Mouse (Mus musculus) midbrain, embryonic 16.5 days (tissue): Measurements from ENCODE around the gene Ilf3. TPM values are rescaled to one million over a fixed set of nuclear protein-coding genes. Genes with fewer than 3 reads are reported as not detected.

Source experiments
- ATAC-seq: fragments of 200-750 bp; cut with Nextera tagmentation; 2 replicates; pipeline ENCODE4 v1.8.0; 2017; ENCODE audit warnings: moderate TSS enrichment
- H3K27ac ChIP-seq: fragments of 300-500 bp; sonication (generic); 2 replicates; pipeline ENCODE4 v1.5.1; 2014; ENCODE audit warnings: mild to moderate bottlenecking, low read length, mixed read lengths
- H3K27me3 ChIP-seq: fragments of 300-500 bp; sonication (generic); 2 replicates; pipeline ENCODE4 v1.6.1; 2014; ENCODE audit warnings: low read depth, low read length, mixed read lengths; ENCODE audit not compliant: control insufficient read depth, insufficient read depth
- H3K36me3 ChIP-seq: fragments of 300-500 bp; sonication (generic); 2 replicates; pipeline ENCODE4 v1.6.1; 2014; ENCODE audit warnings: mild to moderate bottlenecking, low read length, moderate library complexity, mixed read lengths; ENCODE audit not compliant: control insufficient read depth, insufficient read depth
- H3K4me1 ChIP-seq: fragments of 300-500 bp; sonication (generic); 2 replicates; pipeline ENCODE4 v1.6.1; 2014; ENCODE audit warnings: mild to moderate bottlenecking, low read length, mixed read lengths; ENCODE audit not compliant: control insufficient read depth, insufficient read depth
- H3K4me2 ChIP-seq: fragments of 300-500 bp; sonication (generic); 2 replicates; pipeline ENCODE4 v1.6.1; 2014; ENCODE audit warnings: mild to moderate bottlenecking, low read length, mixed read lengths
- H3K4me3 ChIP-seq: fragments of 300-500 bp; sonication (generic); 2 replicates; pipeline ENCODE4 v1.5.1; 2014; ENCODE audit warnings: low read depth, mild to moderate bottlenecking, low read length, moderate library complexity, mixed read lengths
- H3K9ac ChIP-seq: fragments of 300-500 bp; sonication (generic); 2 replicates; pipeline ENCODE4 v1.6.1; 2014; ENCODE audit warnings: low read depth, low read length, mixed read lengths
- H3K9me3 ChIP-seq: fragments of 300-500 bp; sonication (generic); replicated peaks from 2 replicates; pipeline ENCODE4 v1.6.1; 2014; ENCODE audit warnings: mild to moderate bottlenecking, low read length, mixed read lengths; ENCODE audit not compliant: control insufficient read depth, poor library complexity, severe bottlenecking
- WGBS: fragments of 180-500 bp; shearing (Covaris S2); extraction: QIAGEN DNeasy Blood & Tissue Kit; methylation state at CpG from one replicate; pipeline ENCODE4 v1.1.7; 2014; 5-methylcytosine and 5-hydroxymethylcytosine counted together
- polyA plus RNA-seq: library from polyadenylated mRNA; unstranded; fragments of >200 nt; fragmentation: Nextera tagmentation; extraction: Ambion mirVana; gene quantifications from 2 replicates; pipeline ENCODE4 v1.2.1, GENCODE M21; 2015

Ilf3 gene
- polyA plus RNA-seq, 1 experiment from 2014 or later, result 228 TPM

- Histone ChIP-seq H3K4me1 (no peaks in the 10 kb centered on the region), H3K36me3 (peaks cover 22% of the 10 kb centered on the region), H3K27ac (no peak overlapping the region), H3K9ac (no peak overlapping the region), H3K27me3 (no peaks in the 10 kb centered on the region), H3K4me3 (no peak overlapping the region), H3K9me3 (no peaks in the 10 kb centered on the region), H3K4me2 (no peak overlapping the region)
- WGBS, result 38% methylated on average over 20 of the region's 20 CpGs
- ATAC-seq, result no peak
Measured at GRCm38 (mm10) chr9:21352463-21353372, 15.0 kb upstream of the Ilf3 start.

GRCm38 (mm10) chr9:21353373-21353686, 14.3 kb upstream of the Ilf3 start:
- ATAC-seq, result no peak
- H3K9me3 ChIP-seq, result no peaks in the 10 kb centered on the region
- no peak overlapping the region for H3K9ac ChIP-seq
- H3K36me3 ChIP-seq, result peaks cover 21% of the 10 kb centered on the region
- WGBS, result 46% methylated on average over 2 of the region's 2 CpGs
- H3K4me1 ChIP-seq, result no peaks in the 10 kb centered on the region
- no peak overlapping the region for H3K4me2 ChIP-seq
- no peaks in the 10 kb centered on the region for H3K27me3 ChIP-seq
- H3K27ac ChIP-seq, result no peak overlapping the region
- H3K4me3 ChIP-seq, result no peak overlapping the region

GRCm38 (mm10) chr9:21354796-21355195, 12.9 kb upstream of the Ilf3 start:
- Histone ChIP-seq H3K4me3 (no peak overlapping the region), H3K4me2 (no peak overlapping the region), H3K9ac (no peak overlapping the region), H3K36me3 (peaks cover 21% of the 10 kb centered on the region), H3K9me3 (no peaks in the 10 kb centered on the region), H3K27ac (no peak overlapping the region), H3K4me1 (no peaks in the 10 kb centered on the region), H3K27me3 (no peaks in the 10 kb centered on the region)
- ATAC-seq, result no peak
- 93% methylated on average over 6 of the region's 6 CpGs for WGBS

GRCm38 (mm10) chr9:21356981-21357718, 10.5 kb upstream of the Ilf3 start:
- 0% methylated on average over 1 of the region's 1 CpGs for WGBS
- Histone ChIP-seq H3K36me3 (peaks cover 14% of the 10 kb centered on the region), H3K4me1 (no peaks in the 10 kb centered on the region), H3K9ac (no peak overlapping the region), H3K4me3 (no peak overlapping the region), H3K9me3 (no peaks in the 10 kb centered on the region), H3K4me2 (no peak overlapping the region), H3K27me3 (peaks cover 2% of the 10 kb centered on the region; the same call in 1 of the 2 replicates), H3K27ac (no peak overlapping the region)
- ATAC-seq, result peak; percentile 57; the same call in 1 of the 2 replicates

GRCm38 (mm10) chr9:21366541-21367220, 990 bp upstream of the Ilf3 start:
- H3K27ac ChIP-seq, result peak overlapping the region; percentile 73
- WGBS, result 35% methylated on average over 14 of the region's 14 CpGs

GRCm38 (mm10) chr9:21368131-21368584, 487 bp downstream of the Ilf3 start:
- Histone ChIP-seq H3K4me1 (peaks cover 24% of the 10 kb centered on the region), H3K27ac (peak overlapping the region; percentile 94), H3K4me3 (peak overlapping the region; percentile 83), H3K36me3 (no peaks in the 10 kb centered on the region), H3K9ac (peak overlapping the region; percentile 90), H3K27me3 (no peaks in the 10 kb centered on the region), H3K9me3 (no peaks in the 10 kb centered on the region), H3K4me2 (peak overlapping the region; percentile 91)
- WGBS, result 1% methylated on average over 37 of the region's 38 CpGs
- peak; percentile 69 for ATAC-seq

More at GRCm38 (mm10) chr9:21366541-21367220, 990 bp upstream of the Ilf3 start:
- Histone ChIP-seq H3K27me3 (no peaks in the 10 kb centered on the region; the same call in 1 of the 2 replicates), H3K36me3 (no peaks in the 10 kb centered on the region), H3K4me3 (peak overlapping the region; percentile 33), H3K4me1 (peaks cover 18% of the 10 kb centered on the region), H3K4me2 (peak overlapping the region; percentile 53), H3K9ac (peak overlapping the region; percentile 12; the same call in 1 of the 2 replicates), H3K9me3 (no peaks in the 10 kb centered on the region)
- ATAC-seq, result peak; percentile 23

GRCm38 (mm10) chr9:21369080-21369479, 1.4 kb downstream of the Ilf3 start:
- H3K27ac ChIP-seq, result peak overlapping the region; percentile 94; the same call in 1 of the 2 replicates
- 64% methylated on average over 11 of the region's 11 CpGs for WGBS
- peak overlapping the region; percentile 91 for H3K4me2 ChIP-seq
- H3K4me3 ChIP-seq, result peak overlapping the region; percentile 83
- H3K9ac ChIP-seq, result peak overlapping the region; percentile 90
- peaks cover 24% of the 10 kb centered on the region for H3K4me1 ChIP-seq
- H3K36me3 ChIP-seq, result no peaks in the 10 kb centered on the region
- no peak for ATAC-seq
- H3K27me3 ChIP-seq, result no peaks in the 10 kb centered on the region
- H3K9me3 ChIP-seq, result no peaks in the 10 kb centered on the region

- Histone ChIP-seq H3K9me3 (no peaks in the 10 kb centered on the region), H3K27me3 (no peaks in the 10 kb centered on the region), H3K4me3 (no peak overlapping the region), H3K4me2 (peak overlapping the region; percentile 7; the same call in 1 of the 2 replicates), H3K9ac (no peak overlapping the region), H3K4me1 (peaks cover 24% of the 10 kb centered on the region), H3K36me3 (no peaks in the 10 kb centered on the region), H3K27ac (no peak overlapping the region)
- 70% methylated on average over 2 of the region's 2 CpGs for WGBS
- no peak for ATAC-seq
Measured at GRCm38 (mm10) chr9:21370876-21371275, 3.2 kb downstream of the Ilf3 start.
